Mouse (Mus musculus): Measurements from ENCODE around the gene Foxr1.
A peak's percentile ranks its signal among the peaks of the same experiment; 100 is the strongest.
"Not testable (repeated sequence)": the region's sequence is repeated elsewhere in the genome, so short reads cannot be mapped to it uniquely, and the experiment has no call there.

The Foxr1 gene

GRCm38 (mm10) chr9:44477339-44478228 is 36.6 kb upstream of the Foxr1 start:
- peak; percentile 81 for DNase-seq

- no peak for DNase-seq
These were observed 35.0 kb upstream of the Foxr1 start for GRCm38 (mm10) chr9:44475936-44476335.

- no peak for DNase-seq
These were observed 33.4 kb upstream of the Foxr1 start for GRCm38 (mm10) chr9:44474327-44474726.

- no peak for DNase-seq
These were observed 32.2 kb upstream of the Foxr1 start for GRCm38 (mm10) chr9:44473184-44473583.

GRCm38 (mm10) chr9:44468800-44469199 is 27.9 kb upstream of the Foxr1 start:
- DNase-seq = no peak

GRCm38 (mm10) chr9:44468224-44468623 is 27.3 kb upstream of the Foxr1 start:
- DNase-seq = peak; percentile 64

GRCm38 (mm10) chr9:44461950-44462349 is 21.0 kb upstream of the Foxr1 start:
- DNase-seq = no peak

- DNase-seq = no peak
These were observed 16.3 kb upstream of the Foxr1 start for GRCm38 (mm10) chr9:44457035-44457742.

GRCm38 (mm10) chr9:44454891-44455220 is 13.9 kb upstream of the Foxr1 start, which contains the start of gene Upk2:
Gene Upk2, minus strand, starts transcription at chr9:44454976.
- DNase-seq = no peak

GRCm38 (mm10) chr9:44454132-44454890 is 13.4 kb upstream of the Foxr1 start:
- peak; percentile 63 for DNase-seq

GRCm38 (mm10) chr9:44450387-44450786 is 9.5 kb upstream of the Foxr1 start:
- no peak for DNase-seq

GRCm38 (mm10) chr9:44444402-44445025 is 3.6 kb upstream of the Foxr1 start:
- DNase-seq = not testable (repeated sequence)

GRCm38 (mm10) chr9:44435747-44436146 is 5.2 kb downstream of the Foxr1 start:
- DNase-seq = no peak

- no peak for DNase-seq
These were observed 8.3 kb downstream of the Foxr1 start for GRCm38 (mm10) chr9:44432577-44433185.

GRCm38 (mm10) chr9:44423576-44423975 is 17.4 kb downstream of the Foxr1 start:
- no peak for DNase-seq

- no peak for DNase-seq
These were observed 20.5 kb downstream of the Foxr1 start for GRCm38 (mm10) chr9:44420280-44420898.

GRCm38 (mm10) chr9:44419730-44420129 is 21.2 kb downstream of the Foxr1 start:
- DNase-seq = not testable (repeated sequence)

GRCm38 (mm10) chr9:44418519-44419385 is 22.2 kb downstream of the Foxr1 start, which contains the start of gene Ccdc84:
Gene Ccdc84, minus strand, starts transcription at chr9:44418569.
- no peak for DNase-seq

GRCm38 (mm10) chr9:44417892-44418363 is 23.0 kb downstream of the Foxr1 start:
- DNase-seq = peak; percentile 93

GRCm38 (mm10) chr9:44417156-44417891 is 23.6 kb downstream of the Foxr1 start:
- DNase-seq = no peak

Data from kidney, adult 11 months (tissue).